Mouse (Mus musculus) hindbrain, embryonic 11.5 days (tissue): ENCODE data around the gene Rhbdf2. TPM values are rescaled to one million over a fixed set of nuclear protein-coding genes. Genes with fewer than 3 reads are reported as not detected.

ENCODE experiments used
- ATAC-seq: fragments of 200-750 bp; cut with Nextera tagmentation; 2 replicates; pipeline ENCODE4 v1.8.0; 2017; ENCODE audit warnings: mild to moderate bottlenecking, moderate TSS enrichment, moderate library complexity; ENCODE audit not compliant: low FRiP score
- DNase-seq: peaks from one replicate; pipeline ENCODE4 v3.0.0-alpha.2; 2015; ENCODE audit warnings: low spot score
- H3K27ac ChIP-seq: fragments of 300-500 bp; sonication (generic); 2 replicates; pipeline ENCODE4 v1.5.1; 2014; ENCODE audit warnings: mild to moderate bottlenecking, low read depth, low read length
- H3K27me3 ChIP-seq: fragments of 300-500 bp; sonication (generic); 2 replicates; pipeline ENCODE4 v1.6.1; 2014; ENCODE audit warnings: mild to moderate bottlenecking, low read length, moderate library complexity, mixed read lengths; ENCODE audit not compliant: control insufficient read depth, insufficient read depth
- H3K36me3 ChIP-seq: fragments of 300-500 bp; sonication (generic); 2 replicates; pipeline ENCODE4 v1.6.1; 2014; ENCODE audit warnings: mild to moderate bottlenecking, low read length, moderate library complexity, mixed read lengths; ENCODE audit not compliant: control insufficient read depth, insufficient read depth
- H3K4me1 ChIP-seq: fragments of 300-500 bp; sonication (generic); replicated peaks from 2 replicates; pipeline ENCODE4 v1.6.1; 2014; ENCODE audit warnings: low read length, mixed read lengths; ENCODE audit not compliant: control insufficient read depth, insufficient read depth
- H3K4me2 ChIP-seq: fragments of 300-500 bp; sonication (generic); replicated peaks from 2 replicates; pipeline ENCODE4 v1.6.1; 2014; ENCODE audit warnings: mild to moderate bottlenecking, low read depth, low read length
- H3K4me3 ChIP-seq: fragments of 300-500 bp; sonication (generic); 2 replicates; pipeline ENCODE4 v1.5.1; 2014; ENCODE audit warnings: low read depth, low read length
- H3K9ac ChIP-seq: fragments of 300-500 bp; sonication (generic); 2 replicates; pipeline ENCODE4 v1.6.1; 2014; ENCODE audit warnings: low read depth, low read length
- H3K9me3 ChIP-seq: fragments of 300-500 bp; sonication (generic); 2 replicates; pipeline ENCODE4 v1.6.1; 2016; ENCODE audit warnings: low read length; ENCODE audit not compliant: control insufficient read depth
- WGBS: fragments of 180-500 bp; shearing (Covaris S2); extraction: QIAGEN DNeasy Blood & Tissue Kit; methylation state at CpG from one replicate; pipeline ENCODE4 v1.1.7; 2014; 5-methylcytosine and 5-hydroxymethylcytosine counted together
- polyA plus RNA-seq: library from polyadenylated mRNA; unstranded; fragments of >200 nt; fragmentation: Nextera tagmentation; extraction: Ambion mirVana; gene quantifications from 2 replicates; pipeline ENCODE4 v1.2.1, GENCODE M21; 2014

The Rhbdf2 gene
- polyA plus RNA-seq, 1 experiment from 2014 or later, result 2.1 TPM

GRCm38 (mm10) chr11:116656348-116657191, 29.8 kb upstream of the Rhbdf2 start:
- Histone ChIP-seq H3K4me1 (peaks cover 5% of the 10 kb centered on the region), H3K4me3 (no peak overlapping the region), H3K9ac (peak overlapping the region; percentile 58; the same call in 1 of the 2 replicates), H3K36me3 (no peaks in the 10 kb centered on the region), H3K9me3 (no peaks in the 10 kb centered on the region), H3K27ac (no peak overlapping the region), H3K27me3 (peaks cover 26% of the 10 kb centered on the region), H3K4me2 (no peak overlapping the region)
- no peak for ATAC-seq
- DNase-seq, result no peak
- WGBS, result 82% methylated on average over 16 of the region's 16 CpGs

- DNase-seq, result peak; percentile 45
- H3K4me1 ChIP-seq, result peaks cover 2% of the 10 kb centered on the region; the same call in 1 of the 2 replicates
These were observed 27.5 kb upstream of the Rhbdf2 start, which contains the start of gene Cygb for GRCm38 (mm10) chr11:116654255-116654821. Cygb (minus strand) TSS chr11:116654313.

GRCm38 (mm10) chr11:116653709-116654221, 26.9 kb upstream of the Rhbdf2 start:
- Histone ChIP-seq H3K9me3 (no peaks in the 10 kb centered on the region), H3K9ac (peak overlapping the region; percentile 32; the same call in 1 of the 2 replicates), H3K27me3 (peaks cover 29% of the 10 kb centered on the region), H3K36me3 (no peaks in the 10 kb centered on the region), H3K4me3 (peak overlapping the region; percentile 32), H3K4me2 (peak overlapping the region; percentile 64), H3K4me1 (peaks cover 2% of the 10 kb centered on the region; the same call in 1 of the 2 replicates), H3K27ac (no peak overlapping the region)
- DNase-seq (peak; percentile 64), ATAC-seq (no peak)
- WGBS, result 1% methylated on average over 40 of the region's 47 CpGs

More at GRCm38 (mm10) chr11:116654255-116654821, 27.5 kb upstream of the Rhbdf2 start, which contains the start of gene Cygb:
- Histone ChIP-seq H3K9me3 (no peaks in the 10 kb centered on the region), H3K9ac (peak within 1 kb of the TSS; percentile 32; the same call in 1 of the 2 replicates), H3K27me3 (peaks cover 29% of the 10 kb centered on the region), H3K27ac (no peak within 1 kb of the TSS), H3K4me3 (peak within 1 kb of the TSS; percentile 32), H3K4me2 (peak within 1 kb of the TSS; percentile 64), H3K36me3 (no peaks in the 10 kb centered on the region)
- ATAC-seq, result no peak
- WGBS, result 6% methylated on average over 26 of the region's 28 CpGs

GRCm38 (mm10) chr11:116653234-116653633, 26.4 kb upstream of the Rhbdf2 start, which contains the start of gene Prcd:
Prcd (plus strand) TSS chr11:116653534.
- H3K4me2 ChIP-seq, result peak within 1 kb of the TSS; percentile 64
- no peaks in the 10 kb centered on the region for H3K9me3 ChIP-seq
- H3K9ac ChIP-seq, result peak within 1 kb of the TSS; percentile 32; the same call in 1 of the 2 replicates
- 6% methylated on average over 10 of the region's 10 CpGs for WGBS
- no peaks in the 10 kb centered on the region for H3K36me3 ChIP-seq
- ATAC-seq (no peak), DNase-seq (no peak)
- H3K27ac ChIP-seq, result no peak within 1 kb of the TSS
- peaks cover 2% of the 10 kb centered on the region; the same call in 1 of the 2 replicates for H3K4me1 ChIP-seq
- H3K4me3 ChIP-seq, result peak within 1 kb of the TSS; percentile 32
- H3K27me3 ChIP-seq, result peaks cover 29% of the 10 kb centered on the region

- peaks cover 29% of the 10 kb centered on the region for H3K27me3 ChIP-seq
- DNase-seq (no peak), ATAC-seq (no peak)
- H3K9ac ChIP-seq, result no peak overlapping the region
- WGBS, result 59% methylated on average over 24 of the region's 25 CpGs
- H3K4me3 ChIP-seq, result no peak overlapping the region
- peaks cover 5% of the 10 kb centered on the region; the same call in 1 of the 2 replicates for H3K4me1 ChIP-seq
- no peak overlapping the region for H3K27ac ChIP-seq
- no peak overlapping the region for H3K4me2 ChIP-seq
- H3K9me3 ChIP-seq, result no peaks in the 10 kb centered on the region
- no peaks in the 10 kb centered on the region for H3K36me3 ChIP-seq
These were observed 25.7 kb upstream of the Rhbdf2 start for GRCm38 (mm10) chr11:116652330-116653098.

- Histone ChIP-seq H3K36me3 (no peaks in the 10 kb centered on the region), H3K4me1 (peaks cover 5% of the 10 kb centered on the region; the same call in 1 of the 2 replicates), H3K27ac (no peak overlapping the region), H3K9ac (no peak overlapping the region), H3K4me3 (no peak overlapping the region), H3K4me2 (no peak overlapping the region), H3K27me3 (peaks cover 29% of the 10 kb centered on the region), H3K9me3 (no peaks in the 10 kb centered on the region)
- 87% methylated on average over 8 of the region's 8 CpGs for WGBS
- ATAC-seq, result no peak
- DNase-seq, result no peak
These were observed 24.5 kb upstream of the Rhbdf2 start for GRCm38 (mm10) chr11:116651339-116651738.

GRCm38 (mm10) chr11:116650811-116651210, 24.0 kb upstream of the Rhbdf2 start:
- H3K9me3 ChIP-seq, result no peaks in the 10 kb centered on the region
- H3K27ac ChIP-seq, result no peak overlapping the region
- no peaks in the 10 kb centered on the region for H3K36me3 ChIP-seq
- H3K27me3 ChIP-seq, result peaks cover 29% of the 10 kb centered on the region
- H3K4me3 ChIP-seq, result no peak overlapping the region
- no peak overlapping the region for H3K4me2 ChIP-seq
- no peak overlapping the region for H3K9ac ChIP-seq
- DNase-seq, result no peak
- no peak for ATAC-seq
- H3K4me1 ChIP-seq, result peaks cover 5% of the 10 kb centered on the region; the same call in 1 of the 2 replicates
- WGBS, result 87% methylated on average over 8 of the region's 8 CpGs

GRCm38 (mm10) chr11:116649711-116650337, 23.0 kb upstream of the Rhbdf2 start:
- Histone ChIP-seq H3K36me3 (no peaks in the 10 kb centered on the region), H3K27me3 (peaks cover 26% of the 10 kb centered on the region), H3K4me2 (no peak overlapping the region), H3K4me1 (peaks cover 5% of the 10 kb centered on the region; the same call in 1 of the 2 replicates), H3K4me3 (no peak overlapping the region), H3K9me3 (no peaks in the 10 kb centered on the region), H3K27ac (no peak overlapping the region), H3K9ac (no peak overlapping the region)
- 91% methylated on average over 13 of the region's 13 CpGs for WGBS
- DNase-seq, result no peak
- no peak for ATAC-seq
